Mouse (Mus musculus): ENCODE results near the gene Cyb5r3. TPM values are rescaled to one million over a fixed set of nuclear protein-coding genes. Genes with fewer than 3 reads are reported as not detected.

The Cyb5r3 gene
- polyA plus RNA-seq, 1 experiment = 112 TPM

- no peak for TF ChIP-seq CTCF (IDR thresholded peaks at IDR 0.05; ENCODE audit: low read depth, low read length)
- TF ChIP-seq POLR2A (IDR thresholded peaks at IDR 0.05; ENCODE audit: borderline replicate concordance, low read depth, low read length) = no peak
- H3K4me3 ChIP-seq (ENCODE audit: insufficient read depth, low read length) = no peak overlapping the region
- peaks cover 73% of the 10 kb centered on the region for H3K4me1 ChIP-seq (ENCODE audit: control insufficient read depth, insufficient read depth, low read length)
- H3K27ac ChIP-seq (ENCODE audit: insufficient read depth, low read depth, low read length) = no peak overlapping the region
Observed at GRCm38 (mm10) chr15:83169772-83170722, 2.3 kb downstream of the Cyb5r3 start.

- no peak for TF ChIP-seq CTCF (IDR thresholded peaks at IDR 0.05; ENCODE audit: low read depth, low read length)
- no peak for TF ChIP-seq POLR2A (IDR thresholded peaks at IDR 0.05; ENCODE audit: borderline replicate concordance, low read depth, low read length)
- H3K27ac ChIP-seq (ENCODE audit: insufficient read depth, low read depth, low read length) = no peak overlapping the region
- peaks cover 68% of the 10 kb centered on the region for H3K4me1 ChIP-seq (ENCODE audit: control insufficient read depth, insufficient read depth, low read length)
- H3K4me3 ChIP-seq (ENCODE audit: insufficient read depth, low read length) = no peak overlapping the region
Observed at GRCm38 (mm10) chr15:83168875-83169771, 3.3 kb downstream of the Cyb5r3 start.

- H3K4me3 ChIP-seq (ENCODE audit: insufficient read depth, low read length) = no peak overlapping the region
- peaks cover 63% of the 10 kb centered on the region for H3K4me1 ChIP-seq (ENCODE audit: control insufficient read depth, insufficient read depth, low read length)
- no peak overlapping the region for H3K27ac ChIP-seq (ENCODE audit: insufficient read depth, low read depth, low read length)
Observed at GRCm38 (mm10) chr15:83168311-83168710, 4.1 kb downstream of the Cyb5r3 start.

GRCm38 (mm10) chr15:83167550-83168065 is 4.8 kb downstream of the Cyb5r3 start:
- Histone ChIP-seq H3K27ac (ENCODE audit: insufficient read depth, low read depth, low read length) (no peak overlapping the region), H3K4me1 (ENCODE audit: control insufficient read depth, insufficient read depth, low read length) (peaks cover 56% of the 10 kb centered on the region), H3K4me3 (ENCODE audit: insufficient read depth, low read length) (no peak overlapping the region)
- TF ChIP-seq POLR2A (IDR thresholded peaks at IDR 0.05; ENCODE audit: borderline replicate concordance, low read depth, low read length) = no peak
- TF ChIP-seq CTCF (IDR thresholded peaks at IDR 0.05; ENCODE audit: low read depth, low read length) = no peak

More at GRCm38 (mm10) chr15:83168311-83168710, 4.1 kb downstream of the Cyb5r3 start:
- TF ChIP-seq CTCF (IDR thresholded peaks at IDR 0.05; ENCODE audit: low read depth, low read length) (no peak), POLR2A (IDR thresholded peaks at IDR 0.05; ENCODE audit: borderline replicate concordance, low read depth, low read length) (no peak)

- TF ChIP-seq POLR2A (IDR thresholded peaks at IDR 0.05; ENCODE audit: borderline replicate concordance, low read depth, low read length) = no peak
- TF ChIP-seq CTCF (IDR thresholded peaks at IDR 0.05; ENCODE audit: low read depth, low read length) = no peak
- peak overlapping the region; percentile 3; the same call in 1 of the 2 replicates for H3K27ac ChIP-seq (ENCODE audit: insufficient read depth, low read depth, low read length)
- no peak overlapping the region for H3K4me3 ChIP-seq (ENCODE audit: insufficient read depth, low read length)
- H3K4me1 ChIP-seq (ENCODE audit: control insufficient read depth, insufficient read depth, low read length) = peaks cover 54% of the 10 kb centered on the region
Observed at GRCm38 (mm10) chr15:83167126-83167525, 5.3 kb downstream of the Cyb5r3 start.

GRCm38 (mm10) chr15:83166642-83167041 is 5.8 kb downstream of the Cyb5r3 start:
- no peak overlapping the region for H3K4me3 ChIP-seq (ENCODE audit: insufficient read depth, low read length)
- peak overlapping the region; percentile 6 for H3K27ac ChIP-seq (ENCODE audit: insufficient read depth, low read depth, low read length)
- TF ChIP-seq POLR2A (IDR thresholded peaks at IDR 0.05; ENCODE audit: borderline replicate concordance, low read depth, low read length) (no peak), CTCF (IDR thresholded peaks at IDR 0.05; ENCODE audit: low read depth, low read length) (no peak)
- H3K4me1 ChIP-seq (ENCODE audit: control insufficient read depth, insufficient read depth, low read length) = peaks cover 54% of the 10 kb centered on the region

- TF ChIP-seq POLR2A (IDR thresholded peaks at IDR 0.05; ENCODE audit: borderline replicate concordance, low read depth, low read length) (no peak), CTCF (IDR thresholded peaks at IDR 0.05; ENCODE audit: low read depth, low read length) (no peak)
- H3K27ac ChIP-seq (ENCODE audit: insufficient read depth, low read depth, low read length) = no peak overlapping the region
- H3K4me1 ChIP-seq (ENCODE audit: control insufficient read depth, insufficient read depth, low read length) = peaks cover 51% of the 10 kb centered on the region
- H3K4me3 ChIP-seq (ENCODE audit: insufficient read depth, low read length) = no peak overlapping the region
Observed at GRCm38 (mm10) chr15:83165526-83166315, 6.7 kb downstream of the Cyb5r3 start.

GRCm38 (mm10) chr15:83164971-83165471 is 7.4 kb downstream of the Cyb5r3 start:
- Histone ChIP-seq H3K27ac (ENCODE audit: insufficient read depth, low read depth, low read length) (no peak overlapping the region), H3K4me1 (ENCODE audit: control insufficient read depth, insufficient read depth, low read length) (peaks cover 44% of the 10 kb centered on the region), H3K4me3 (ENCODE audit: insufficient read depth, low read length) (no peak overlapping the region)
- TF ChIP-seq CTCF (IDR thresholded peaks at IDR 0.05; ENCODE audit: low read depth, low read length) = no peak
- TF ChIP-seq POLR2A (IDR thresholded peaks at IDR 0.05; ENCODE audit: borderline replicate concordance, low read depth, low read length) = no peak

Data from bone marrow macrophage, adult 2 months (primary cell).